In genomic region chrX:139480022-139480894, GRCm38 (mm10) we compare ENCODE assay signal across 7 mouse cellular contexts. TPM values are rescaled to one million over a fixed set of nuclear protein-coding genes. Genes with fewer than 3 reads are reported as not detected.
A peak's percentile ranks its signal among the peaks of the same experiment; 100 is the strongest.
DNase-seq lines count a peak whose midpoint lies in the region; ATAC-seq lines count a peak whose summit lies in the region.

Gene D330045A20Rik, plus strand, starts transcription at chrX:139480367.

- H3K4me1 ChIP-seq in embryonic facial prominence, embryonic 10.5 days, result no peaks in the 10 kb centered on the region
- no peaks in the 10 kb centered on the region for H3K4me1 ChIP-seq in limb, embryonic 12.5 days (replicated peaks)
- H3K4me1 ChIP-seq in midbrain, embryonic 14.5 days (ENCODE audit: control insufficient read depth, insufficient read depth, low read length), result no peaks in the 10 kb centered on the region

- peaks cover 69% of the 10 kb centered on the region for H3K27me3 ChIP-seq in embryonic facial prominence, embryonic 10.5 days (replicated peaks; ENCODE audit: low read depth, poor library complexity, severe bottlenecking)
- H3K27me3 ChIP-seq in limb, embryonic 12.5 days, result peaks cover 12% of the 10 kb centered on the region
- H3K27me3 ChIP-seq in midbrain, embryonic 14.5 days (ENCODE audit: control insufficient read depth, insufficient read depth, low read length), result no peaks in the 10 kb centered on the region

- peak within 1 kb of the TSS; percentile 52 for H3K4me2 ChIP-seq in limb, embryonic 12.5 days
- peak within 1 kb of the TSS; percentile 56 for H3K4me2 ChIP-seq in midbrain, embryonic 14.5 days (ENCODE audit: low read length)

- no peaks in the 10 kb centered on the region for H3K36me3 ChIP-seq in embryonic facial prominence, embryonic 10.5 days (replicated peaks)
- H3K36me3 ChIP-seq in limb, embryonic 12.5 days, result no peaks in the 10 kb centered on the region
- no peaks in the 10 kb centered on the region for H3K36me3 ChIP-seq in midbrain, embryonic 14.5 days (ENCODE audit: control insufficient read depth, insufficient read depth, low read length)

- no peaks in the 10 kb centered on the region for H3K9me3 ChIP-seq in embryonic facial prominence, embryonic 10.5 days
- no peaks in the 10 kb centered on the region for H3K9me3 ChIP-seq in limb, embryonic 12.5 days
- H3K9me3 ChIP-seq in midbrain, embryonic 14.5 days (ENCODE audit: control insufficient read depth, low read length), result no peaks in the 10 kb centered on the region

- no peak within 1 kb of the TSS; the same call in 1 of the 2 replicates for H3K9ac ChIP-seq in limb, embryonic 12.5 days (replicated peaks)
- no peak within 1 kb of the TSS for H3K9ac ChIP-seq in midbrain, embryonic 14.5 days (replicated peaks; ENCODE audit: low read length)

- peak; percentile 15 for DNase-seq in urinary bladder, postnatal 25 days (ENCODE audit: low spot score)
- no peak for DNase-seq in urinary bladder, adult 2 months (ENCODE audit: low spot score)
- DNase-seq in embryonic facial prominence, embryonic 10.5 days (ENCODE audit: low spot score), result peak; percentile 58
- peak; percentile 34 for DNase-seq in heart, postnatal 4 days
- DNase-seq in midbrain, embryonic 14.5 days, result peak; percentile 72
- DNase-seq in testis, postnatal 14 days (ENCODE audit: low spot score), result peak; percentile 70

- WGBS in embryonic facial prominence, embryonic 10.5 days, result 20% methylated on average over 28 of the region's 28 CpGs
- 20% methylated on average over 26 of the region's 28 CpGs for WGBS in limb, embryonic 12.5 days
- 23% methylated on average over 28 of the region's 28 CpGs for WGBS in midbrain, embryonic 14.5 days

- H3K27ac ChIP-seq in embryonic facial prominence, embryonic 10.5 days (replicated peaks), result no peak within 1 kb of the TSS; the same call in 1 of the 2 replicates
- no peak within 1 kb of the TSS for H3K27ac ChIP-seq in limb, embryonic 12.5 days
- no peak within 1 kb of the TSS for H3K27ac ChIP-seq in midbrain, embryonic 14.5 days (replicated peaks; ENCODE audit: low read depth, low read length)

- no peak; the same call in 1 of the 2 replicates for ATAC-seq in limb, embryonic 12.5 days (ENCODE audit: insufficient number of reproducible peaks, insufficient read depth, low FRiP score, low TSS enrichment, low read depth)
- peak; percentile 68; the same call in 1 of the 2 replicates for ATAC-seq in midbrain, embryonic 14.5 days (ENCODE audit: low FRiP score, low TSS enrichment)

- H3K4me3 ChIP-seq in embryonic facial prominence, embryonic 10.5 days, result peak within 1 kb of the TSS; percentile 52
- H3K4me3 ChIP-seq in limb, embryonic 12.5 days (replicated peaks), result peak within 1 kb of the TSS; percentile 34
- H3K4me3 ChIP-seq in midbrain, embryonic 14.5 days (replicated peaks; ENCODE audit: low read depth, low read length), result peak within 1 kb of the TSS; percentile 31

RNA-seq across cellular contexts. Expression of gene D330045A20Rik, which starts in this region (rescaled TPM):
- 3.0 and 3.6 TPM in 2 replicates for polyA plus RNA-seq in urinary bladder, adult 2 months (2012; rRNA removed)
- polyA plus RNA-seq in embryonic facial prominence, embryonic 10.5 days (2016; fragmentation: Nextera tagmentation; extraction: Ambion mirVana), result 2.1 and 2.2 TPM in 2 replicates
- total RNA-seq in heart, postnatal 4 days (2021), result 1 to 10 TPM in 1 of 2 experiments, under 1 TPM in 1; 0.99 to 1.0 TPM
- 1.3 and 1.4 TPM in 2 replicates for polyA plus RNA-seq in limb, embryonic 12.5 days (2016; fragmentation: Nextera tagmentation; extraction: Ambion mirVana)
- polyA plus RNA-seq in midbrain, embryonic 14.5 days (2014; fragmentation: Nextera tagmentation; extraction: Ambion mirVana), result 1.2 and 1.5 TPM in 2 replicates
